Mouse (Mus musculus) ovary, postnatal 14 days (tissue): ENCODE measurements around the gene Cdc25a.

Source experiments
- DNase-seq: peaks from one replicate; pipeline ENCODE4 v3.0.0; 2022; ENCODE audit warnings: low spot score

The Cdc25a gene

DNA sequence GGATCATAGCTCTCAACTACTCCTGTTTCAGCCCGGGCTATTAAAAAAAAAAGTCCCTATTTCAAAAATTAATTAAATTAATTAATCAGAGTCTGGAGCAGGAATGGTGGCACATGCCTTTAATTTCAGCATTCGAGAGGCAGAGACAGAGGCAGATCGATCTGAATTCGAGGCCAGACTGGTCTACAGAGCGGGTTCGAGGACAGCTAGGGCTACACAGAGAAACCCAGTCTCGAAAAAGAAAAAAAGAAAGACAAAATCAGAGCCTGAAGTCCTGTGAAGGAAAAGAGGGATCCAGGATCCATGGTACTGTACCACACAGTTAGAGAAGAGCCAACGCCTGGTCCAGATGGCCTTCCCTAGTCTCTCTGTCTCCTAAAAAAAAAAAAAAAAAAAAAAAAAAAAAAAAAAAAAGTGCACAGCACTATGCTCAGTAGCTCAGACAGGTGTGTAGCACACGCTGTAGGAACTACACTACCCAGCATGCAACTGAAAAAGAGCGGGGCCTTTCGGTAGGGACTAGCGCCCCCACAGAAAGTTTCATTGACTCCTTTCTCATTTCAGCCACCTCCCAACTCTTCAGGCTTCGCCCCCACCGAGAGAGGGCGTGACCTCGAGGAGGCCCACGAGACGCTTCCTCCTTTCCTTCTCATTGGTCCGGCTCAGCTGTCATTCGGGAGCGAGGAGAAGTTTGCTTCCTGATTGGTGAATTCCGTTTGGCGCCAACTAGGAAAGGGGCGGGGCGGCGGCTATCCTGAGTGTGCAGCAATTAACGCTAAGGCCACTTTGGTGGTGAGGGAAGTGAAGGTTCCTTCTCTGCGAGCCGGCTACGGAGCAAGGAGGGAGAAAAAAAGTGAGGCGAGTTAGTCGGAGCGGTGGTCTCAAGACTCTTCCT is at the start of gene Cdc25a:
Gene Cdc25a (plus strand): TSS at position 783 of the 895 bp plus-strand sequence.
- DNase-seq = peak; percentile 95

DNA sequence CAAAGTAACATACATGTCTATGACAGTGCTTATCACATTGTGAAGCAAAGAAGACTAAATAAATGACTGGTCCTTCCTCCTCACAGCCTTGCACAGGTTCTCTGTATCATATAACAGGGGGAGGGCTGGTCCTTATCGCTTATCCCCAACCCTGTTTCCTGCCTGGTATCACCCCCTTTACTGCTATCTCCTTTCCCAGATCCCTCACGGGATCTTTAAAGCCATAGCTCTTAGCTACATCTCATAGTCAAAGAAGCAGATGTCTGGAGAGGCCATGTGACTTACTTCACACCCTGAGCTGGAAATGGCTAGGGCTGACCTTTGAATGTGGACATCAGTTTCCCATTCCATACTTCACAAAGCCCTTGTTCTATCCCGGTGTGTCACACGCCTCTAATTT is 49.6 kb upstream of the Cdc25a start:
- no peak for DNase-seq

DNA sequence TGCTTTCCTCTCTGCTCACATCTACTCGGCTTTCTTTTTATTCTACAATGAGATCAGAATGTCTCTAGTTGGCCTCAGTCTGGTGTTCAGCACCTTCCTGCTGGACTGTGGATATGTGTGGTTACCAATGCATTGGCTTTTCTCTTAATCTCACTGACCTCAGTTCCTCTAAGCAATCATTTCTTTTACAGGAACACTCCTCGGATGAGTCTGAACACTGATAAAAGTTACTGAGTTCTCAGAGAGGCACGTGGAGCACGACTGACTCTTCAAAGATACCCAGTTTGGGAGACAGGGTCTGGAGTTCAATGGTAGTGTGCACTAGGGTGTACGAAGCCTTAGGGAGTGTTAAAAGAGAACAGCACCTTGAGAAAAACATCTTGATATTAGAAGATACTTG is 49.2 kb upstream of the Cdc25a start:
- no peak for DNase-seq

DNA sequence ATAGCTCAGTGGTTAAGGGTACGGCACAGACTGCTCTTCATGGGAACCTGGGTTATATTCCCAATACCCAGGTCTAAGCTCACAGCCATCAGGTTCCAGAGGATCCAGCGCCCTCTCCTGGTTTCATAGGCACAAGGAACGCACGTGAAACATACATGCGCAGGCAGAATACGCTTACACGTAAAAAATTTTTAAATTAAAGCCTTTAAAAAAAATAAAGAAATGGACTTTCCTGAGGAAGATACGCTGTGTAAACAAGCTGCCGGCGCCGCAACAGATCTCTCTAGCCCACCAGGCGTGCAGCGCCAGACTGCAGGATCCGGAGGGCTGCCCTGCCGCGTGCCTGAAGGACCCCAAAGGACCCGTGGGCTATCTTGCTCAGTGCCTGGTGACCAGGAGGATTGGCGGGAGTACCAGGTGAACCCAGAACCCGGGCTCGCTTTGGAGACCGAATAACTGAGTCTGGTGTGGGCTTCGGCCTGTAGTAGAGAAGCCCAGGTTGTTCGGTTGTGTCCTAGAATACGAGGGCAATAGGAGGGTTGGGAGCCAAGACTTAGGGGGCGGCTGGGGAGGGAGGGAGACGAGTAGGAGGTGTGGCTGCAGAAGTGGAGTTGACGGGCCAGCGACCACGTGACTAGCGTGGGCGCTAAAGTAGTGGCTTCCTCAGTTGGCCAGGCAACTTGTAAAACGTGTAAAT is 42.8 kb upstream of the Cdc25a start, which contains the start of gene Nme6:
Gene Nme6 (plus strand): TSS at position 359 of the 697 bp plus-strand sequence.
- peak; percentile 89 for DNase-seq

DNA sequence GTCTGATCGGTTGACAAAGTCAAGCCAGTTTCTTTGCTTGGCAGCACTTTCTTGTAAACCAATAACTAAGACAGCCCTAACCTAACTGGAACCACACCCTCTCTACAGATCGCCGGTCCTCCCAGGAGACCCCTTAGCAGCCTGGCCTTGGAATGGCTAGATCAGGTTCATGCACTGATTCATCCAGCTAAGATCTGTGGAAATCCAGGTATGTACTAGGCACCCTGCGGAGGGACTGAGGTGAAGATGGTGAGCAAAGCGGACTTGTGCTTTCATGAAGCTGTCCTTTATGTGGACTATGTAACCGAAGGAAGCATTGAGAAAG is 42.3 kb upstream of the Cdc25a start:
- DNase-seq = peak; percentile 7

DNA sequence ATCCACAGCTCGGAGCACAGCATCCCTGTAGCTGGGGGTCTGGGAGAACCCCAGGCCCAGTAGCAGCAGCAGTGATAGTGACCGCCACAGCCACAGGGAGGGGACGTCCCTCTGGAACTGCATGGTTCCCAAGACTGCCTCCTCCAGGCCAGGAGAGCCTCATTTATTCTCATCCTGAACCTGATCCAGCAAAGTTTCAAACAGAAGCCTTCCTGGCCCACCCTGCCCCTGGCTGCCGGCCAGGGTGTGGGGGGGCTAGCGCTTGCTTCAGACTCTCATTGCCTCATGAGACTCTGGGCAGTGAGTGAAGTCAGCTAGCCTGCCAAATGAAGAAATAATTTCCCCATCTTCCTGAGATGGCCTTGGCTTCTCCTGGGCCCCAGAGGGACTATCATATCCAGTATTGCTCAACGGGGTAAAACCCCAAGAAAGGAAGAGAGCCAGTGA is 26.0 kb upstream of the Cdc25a start, which contains the start of gene Camp:
Gene Camp (minus strand): TSS at position 306 of the 447 bp plus-strand sequence.
- DNase-seq = peak; percentile 52

DNA sequence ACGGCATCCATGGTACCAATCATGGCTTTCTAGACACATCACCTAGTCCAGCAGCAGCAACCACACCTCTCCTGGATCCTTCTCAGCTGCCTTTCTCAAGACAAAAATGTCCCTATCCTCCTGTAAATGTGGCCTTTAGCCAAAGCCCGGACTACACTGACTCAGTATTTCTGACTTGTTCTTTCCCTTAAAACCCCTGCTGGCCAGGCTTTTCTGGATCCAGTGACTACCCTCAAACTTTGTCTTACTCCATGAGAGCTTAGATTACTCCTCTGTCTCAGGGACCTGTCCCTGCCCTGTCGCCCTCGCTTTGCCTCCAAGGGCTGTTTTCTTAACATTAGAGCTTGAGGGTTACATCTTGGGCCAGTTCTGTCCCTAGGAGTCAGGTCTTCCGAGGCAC is 25.3 kb upstream of the Cdc25a start:
- DNase-seq = no peak

DNA sequence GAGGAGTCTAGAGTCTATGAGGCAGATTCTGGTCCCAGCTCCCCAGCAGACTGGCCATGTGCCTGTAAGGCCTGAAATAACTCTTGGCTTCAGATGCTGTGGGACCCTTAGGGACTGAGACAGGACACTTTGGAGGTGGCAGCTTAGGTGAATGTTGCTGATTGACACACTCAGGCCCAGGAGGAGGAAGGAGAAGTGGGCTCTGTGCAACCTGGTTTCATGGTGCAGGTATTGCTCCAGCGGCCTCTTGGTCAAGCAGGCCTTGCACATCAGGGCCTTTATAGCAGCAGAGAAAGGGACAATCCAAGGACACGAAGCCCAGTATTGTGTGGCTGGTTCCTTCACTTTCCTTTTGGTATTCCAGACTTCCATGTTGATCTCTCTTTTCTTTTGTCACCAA is 21.0 kb upstream of the Cdc25a start:
- DNase-seq = no peak

DNA sequence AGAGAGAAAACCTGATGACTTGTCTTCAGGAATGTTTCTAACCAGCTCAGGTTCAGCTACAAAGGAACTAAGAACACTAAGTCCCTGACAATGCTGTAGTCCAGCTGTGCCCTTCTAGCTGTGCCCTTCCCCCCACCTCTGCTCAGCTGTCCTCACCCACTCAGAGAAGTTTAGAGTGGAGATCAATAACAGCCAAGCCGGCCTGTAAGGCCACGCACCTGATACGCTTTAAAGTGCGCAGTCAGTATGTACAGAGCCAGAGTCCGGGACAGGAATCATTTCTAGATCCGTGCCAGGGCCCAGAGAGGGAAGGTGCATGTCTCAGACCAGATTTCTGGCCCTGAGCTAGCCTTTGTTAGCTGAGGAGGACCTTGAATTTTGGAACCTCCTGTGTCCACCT is 19.4 kb upstream of the Cdc25a start:
- DNase-seq = no peak

DNA sequence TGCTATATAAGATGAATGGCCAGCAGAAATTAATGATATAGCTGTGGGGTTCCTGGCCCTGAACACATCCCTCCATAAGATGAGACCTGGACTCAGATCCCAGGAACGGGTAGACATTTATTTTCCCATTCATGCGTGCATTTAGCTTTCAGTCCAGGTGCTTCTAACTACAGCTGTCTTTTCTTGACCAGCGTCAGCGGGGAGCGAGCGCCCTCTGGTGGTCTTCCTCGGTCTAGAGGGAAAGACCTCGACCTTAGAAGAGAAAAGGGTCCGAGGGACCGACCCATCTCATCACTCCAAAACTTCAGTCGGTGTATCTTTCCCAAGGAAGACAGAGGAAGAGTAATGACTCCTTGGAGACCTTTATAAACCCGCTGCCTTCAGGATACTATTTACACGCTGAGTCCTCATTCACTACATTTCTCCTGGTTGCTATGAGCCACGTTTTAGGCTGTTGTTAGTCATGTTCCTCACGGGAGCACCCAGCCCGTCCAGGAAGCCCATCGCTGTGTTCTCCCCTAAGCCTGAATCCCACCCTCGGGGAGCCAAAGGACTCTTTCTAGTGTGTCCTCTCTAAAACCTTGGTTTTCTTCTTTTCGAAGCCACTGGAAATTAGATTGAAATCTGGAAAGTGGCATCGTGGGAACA is 12.9 kb upstream of the Cdc25a start:
- peak; percentile 85 for DNase-seq

DNA sequence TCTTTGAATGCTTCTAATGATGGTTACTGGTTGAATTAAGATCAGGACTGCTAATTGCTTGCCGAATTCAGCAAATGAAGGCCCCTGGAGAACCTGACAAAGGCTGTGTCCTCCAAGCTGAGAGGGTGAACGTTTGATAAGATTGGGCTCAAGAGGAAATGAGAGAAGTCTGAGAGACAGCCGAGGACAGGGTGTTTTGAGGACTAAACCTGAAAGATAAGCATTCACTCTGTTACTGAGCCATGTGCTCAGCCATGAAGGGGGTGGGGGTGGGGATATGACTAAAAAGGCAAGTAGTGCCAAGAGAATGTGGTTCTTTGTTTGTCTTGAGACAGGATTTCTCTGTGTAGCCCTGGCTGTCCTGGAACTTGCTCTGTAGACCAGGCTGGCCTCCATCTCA is 12.3 kb upstream of the Cdc25a start:
- no peak for DNase-seq

DNA sequence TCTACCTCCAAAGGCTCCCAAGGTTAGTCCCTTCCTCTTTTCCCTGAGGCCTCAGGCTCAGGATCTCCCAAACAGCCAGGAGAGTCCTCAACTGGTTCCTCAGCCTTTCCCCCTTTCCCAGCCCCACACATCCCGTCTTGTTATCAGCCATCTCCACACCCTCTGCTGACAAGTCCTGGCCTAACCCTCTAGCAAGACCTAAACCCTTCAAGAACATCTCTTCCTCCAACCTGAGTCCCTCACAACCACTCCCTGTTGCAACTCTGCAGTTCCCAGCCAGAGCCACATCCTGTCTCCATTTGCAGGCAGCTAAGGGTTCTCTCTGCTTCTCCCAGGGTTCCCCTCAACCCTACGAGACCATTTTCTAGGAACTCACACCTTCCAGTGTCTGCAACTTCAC is 9.2 kb upstream of the Cdc25a start:
- DNase-seq = no peak

DNA sequence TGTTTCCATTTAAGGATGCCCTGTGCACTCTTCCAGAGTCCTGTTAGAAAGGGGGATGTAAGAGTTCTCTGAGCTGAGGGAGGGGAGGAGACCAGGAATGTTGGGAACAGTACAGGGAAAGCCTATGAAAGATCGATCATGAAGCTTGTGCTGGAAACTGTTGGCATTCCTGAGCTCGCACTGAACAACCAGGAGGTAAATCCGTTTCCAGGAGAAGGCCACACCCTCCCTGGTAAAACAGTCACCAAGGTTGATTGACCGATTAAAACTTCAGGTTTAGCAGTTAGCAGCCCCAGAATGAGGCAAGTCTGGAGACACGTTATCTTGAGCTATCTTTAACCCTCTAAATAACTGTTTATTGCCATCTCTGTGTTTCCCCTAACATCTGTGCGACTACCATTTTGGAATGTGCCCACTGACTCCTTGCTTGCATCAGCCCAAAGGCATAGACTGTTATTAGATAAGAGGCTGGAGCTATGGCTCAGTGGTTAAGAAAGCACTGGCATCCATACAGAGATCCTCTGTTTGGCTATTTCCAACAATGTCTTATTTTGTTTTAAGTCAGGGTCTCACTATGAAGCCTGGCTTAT is 4.3 kb upstream of the Cdc25a start:
- DNase-seq = no peak

DNA sequence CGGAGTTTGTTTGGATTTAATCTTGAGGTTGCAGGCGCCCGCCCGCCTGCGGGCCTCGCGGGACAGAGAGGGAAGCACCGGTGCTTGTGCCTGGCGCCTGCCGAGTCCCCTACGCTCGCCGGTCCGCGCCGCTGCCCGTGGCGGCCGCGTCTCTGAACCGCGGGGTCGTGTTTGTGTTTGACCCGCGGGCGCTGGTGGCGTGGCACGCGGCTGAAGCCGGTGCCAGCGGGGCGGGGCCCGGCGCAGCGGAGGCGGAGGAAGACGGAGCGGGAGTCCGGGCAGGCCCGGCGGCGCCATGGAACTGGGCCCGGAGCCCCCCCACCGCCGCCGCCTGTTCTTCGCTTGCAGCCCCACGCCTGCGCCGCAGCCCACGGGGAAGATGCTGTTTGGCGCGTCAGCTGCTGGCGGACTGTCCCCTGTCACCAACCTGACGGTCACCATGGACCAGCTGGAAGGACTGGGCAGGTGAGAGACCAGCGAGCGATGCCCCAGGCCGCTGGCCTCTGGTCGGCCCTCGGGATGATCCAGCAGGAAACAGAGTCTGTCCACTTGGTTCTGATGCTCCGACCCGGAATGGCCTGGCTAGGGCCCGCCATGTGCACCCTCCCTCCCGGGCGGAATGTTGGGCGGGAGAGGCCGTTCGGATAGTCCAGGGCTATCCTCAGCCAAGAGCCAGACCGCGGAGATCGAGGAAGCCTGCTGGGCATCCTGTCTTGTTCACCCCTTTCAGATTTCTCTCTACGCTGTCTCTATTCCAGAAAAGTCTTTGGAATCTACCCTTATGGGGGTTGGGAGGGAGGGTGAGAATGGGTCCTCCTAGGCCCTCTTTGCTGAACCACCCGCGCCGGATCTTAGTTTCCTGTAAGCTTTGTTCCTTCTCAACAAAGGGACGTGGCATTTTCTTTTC is 569 bp downstream of the Cdc25a start:
- peak; percentile 46 for DNase-seq

DNA sequence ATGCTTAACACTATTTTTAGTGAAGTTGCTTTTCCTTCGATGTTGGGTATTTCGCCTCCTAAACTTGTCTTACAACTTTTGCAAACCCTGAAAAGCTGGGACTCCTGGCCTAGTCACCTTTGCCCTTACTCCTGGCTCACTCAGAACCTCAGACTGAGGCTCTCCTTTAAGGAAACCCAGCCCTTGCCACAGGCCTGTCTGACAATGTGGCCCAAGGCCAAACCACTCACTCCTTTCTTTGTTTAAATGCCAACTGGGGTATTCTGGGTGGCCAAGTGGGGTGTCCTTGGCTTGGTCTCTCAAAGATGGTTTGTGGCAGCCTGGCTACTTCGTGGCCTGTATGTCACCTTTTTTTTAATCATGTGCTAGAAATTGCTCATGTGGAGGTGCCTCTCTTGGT is 1.4 kb downstream of the Cdc25a start:
- DNase-seq = no peak

DNA sequence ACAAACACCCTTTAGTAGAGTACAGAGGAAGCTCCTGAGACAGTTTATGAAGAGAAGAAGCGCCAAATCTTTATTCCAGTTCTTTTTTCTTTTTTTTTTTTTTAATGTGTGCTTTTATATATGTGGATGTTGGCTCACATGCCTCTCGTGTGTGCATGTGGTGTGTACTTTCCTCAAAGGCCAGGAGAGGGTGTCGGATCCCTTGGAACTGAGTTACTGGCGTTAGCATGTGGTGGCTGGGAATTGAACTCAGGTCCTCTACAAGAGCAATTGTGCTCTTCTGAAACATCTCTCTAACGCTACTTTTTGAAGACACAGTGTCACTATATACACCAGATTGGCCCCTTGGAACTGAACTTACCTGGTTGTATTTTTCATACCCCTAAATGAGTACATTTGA is 2.3 kb downstream of the Cdc25a start:
- no peak for DNase-seq

DNA sequence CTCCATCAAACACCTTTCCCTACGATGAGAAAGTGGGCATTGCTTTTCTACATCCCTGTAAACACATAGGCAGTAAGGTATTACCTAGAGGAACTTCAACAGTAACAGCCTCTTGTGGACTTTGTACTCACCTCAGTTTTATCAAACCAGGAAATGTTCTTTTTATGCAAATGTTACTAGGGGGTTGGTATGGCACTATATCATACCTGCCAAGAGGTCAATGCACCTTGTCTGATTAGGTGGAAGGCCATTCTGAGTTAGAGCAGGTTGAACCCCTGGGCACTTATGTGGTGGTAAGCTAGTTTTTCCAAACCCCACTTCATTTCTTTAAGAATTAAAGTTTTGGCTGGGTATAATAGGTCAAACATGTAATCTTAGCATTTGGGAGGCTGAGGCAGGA is 3.9 kb downstream of the Cdc25a start:
- no peak for DNase-seq

DNA sequence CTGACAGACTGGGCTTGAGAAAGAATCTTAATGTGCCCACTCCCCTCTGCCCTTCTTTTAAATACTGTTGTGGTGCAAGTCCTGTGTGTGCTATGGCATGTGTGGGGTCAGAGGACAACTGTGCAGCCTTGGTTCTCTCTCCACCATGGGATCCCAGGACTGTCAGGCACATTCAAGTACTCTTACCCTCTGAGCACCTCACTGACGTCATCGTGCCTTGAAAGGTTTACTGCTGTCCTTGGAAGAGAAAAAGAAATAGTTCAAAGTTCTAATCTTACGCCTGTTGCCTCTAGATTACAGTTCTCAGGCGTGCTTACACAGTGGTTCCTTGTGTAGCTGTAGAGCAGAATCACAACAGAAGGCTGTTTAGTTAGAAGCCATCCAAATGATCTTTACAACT is 10.9 kb downstream of the Cdc25a start:
- DNase-seq = no peak

DNA sequence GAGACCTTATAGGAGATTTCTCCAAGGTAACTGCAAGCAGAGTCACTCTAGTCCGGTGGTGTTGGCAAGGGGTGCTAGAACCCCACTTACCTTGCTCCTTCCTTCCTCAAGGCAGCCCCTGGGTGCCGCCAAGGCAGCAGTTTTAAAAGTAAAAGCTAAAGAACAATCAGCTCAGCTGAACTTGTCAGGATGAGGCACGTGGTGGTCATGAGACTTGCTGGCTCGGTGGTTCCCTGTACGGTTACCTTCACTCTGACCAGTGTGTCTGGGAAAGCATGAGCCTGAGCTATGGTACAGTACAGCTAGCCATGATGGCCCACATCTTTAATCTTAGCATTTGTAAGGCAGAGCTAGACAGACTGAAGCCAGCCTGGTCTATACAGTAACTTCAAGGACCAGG is 11.9 kb downstream of the Cdc25a start:
- no peak for DNase-seq

DNA sequence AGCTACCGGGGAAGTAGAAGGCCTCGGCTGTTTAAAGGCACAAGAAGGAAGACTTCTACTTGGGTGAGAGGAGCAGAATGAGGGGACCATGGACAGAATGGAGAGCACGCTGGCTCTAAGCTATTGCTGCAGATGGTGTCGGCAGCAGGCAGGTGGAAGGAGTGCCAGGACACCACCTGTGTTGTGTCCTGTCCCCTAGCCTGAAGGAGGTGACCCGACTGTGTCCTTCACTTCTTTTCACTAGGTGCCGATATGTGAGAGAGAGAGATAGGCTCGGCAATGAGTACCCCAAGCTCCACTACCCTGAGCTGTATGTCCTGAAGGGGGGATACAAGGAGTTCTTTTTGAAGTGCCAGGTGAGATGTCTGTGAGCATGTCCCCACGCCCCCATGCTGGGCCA is 16.1 kb downstream of the Cdc25a start:
- DNase-seq = no peak

DNA sequence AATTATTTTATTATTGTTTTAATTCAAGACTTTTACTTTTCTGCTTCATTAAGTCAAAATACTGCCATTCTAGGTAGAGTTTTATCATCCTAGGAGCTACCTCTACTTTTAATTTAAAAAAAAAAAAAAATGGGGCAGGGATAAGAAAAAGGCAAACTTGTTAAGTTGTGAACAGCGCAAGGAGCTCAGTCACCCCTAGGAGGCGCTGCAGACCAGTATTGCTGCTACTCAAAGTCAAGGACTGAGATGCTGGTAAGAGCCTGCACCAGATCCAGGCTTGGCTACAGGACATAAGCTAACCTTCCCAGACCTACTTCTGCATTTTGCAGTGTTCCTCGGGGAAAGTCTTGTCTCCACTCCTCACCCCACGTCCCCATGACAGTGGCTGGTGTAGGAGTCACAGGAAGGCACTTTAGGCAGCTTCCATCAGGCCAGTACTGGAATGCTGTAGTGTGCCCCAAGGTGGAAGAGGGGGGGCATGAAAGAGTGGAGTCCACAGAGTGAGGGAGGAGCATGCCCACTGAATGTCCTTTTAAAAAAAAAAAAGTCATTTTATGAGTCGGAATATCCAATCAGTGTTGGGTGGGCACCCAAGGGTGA is 17.4 kb downstream of the Cdc25a start:
- DNase-seq = peak; percentile 71
